Mouse (Mus musculus): ENCODE results near the gene Surf6.

DNA sequence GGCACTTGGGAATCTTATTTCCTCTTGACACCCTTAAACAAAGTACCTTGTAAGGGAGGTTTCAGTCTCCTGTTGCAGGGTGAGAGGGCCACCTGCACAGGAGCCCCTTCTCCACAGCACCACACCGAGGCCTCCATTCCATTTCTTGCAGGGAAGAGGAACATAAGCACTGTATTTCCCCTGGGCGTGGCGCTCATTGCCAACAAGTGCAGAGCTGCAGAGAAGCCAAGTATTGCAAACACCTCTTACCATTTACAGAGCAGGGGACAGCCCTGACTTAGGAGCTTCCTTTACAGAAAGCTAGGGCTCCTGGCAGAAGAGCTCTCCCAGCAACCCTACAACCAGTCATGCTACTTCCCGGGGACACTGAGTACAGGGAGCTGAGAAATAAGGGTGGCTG, 49.5 kb upstream of the Surf6 start:
- TF ChIP-seq POLR2A (IDR thresholded peaks at IDR 0.05; ENCODE audit: control insufficient read depth in 1 of 2, insufficient read depth in 1 of 2, low read depth in 1 of 2, low read length in 2 of 2, poor library complexity in 1 of 2) (no peak), MAX (IDR thresholded peaks at IDR 0.05; ENCODE audit: low read length) (no peak)

Measured in MEL (cell line).